ENCODE assay signal across 8 mouse cellular contexts in genomic region chr6:148443291-148443725, GRCm38 (mm10). TPM values are rescaled to one million over a fixed set of nuclear protein-coding genes. Genes with fewer than 3 reads are reported as not detected.
DNase-seq lines count a peak whose midpoint lies in the region; ATAC-seq and TF ChIP-seq lines count a peak whose summit lies in the region.

No protein-coding gene starts in this region.

- peaks cover 33% of the 10 kb centered on the region for H3K4me1 ChIP-seq in heart, embryonic 10.5 days
- peaks cover 5% of the 10 kb centered on the region; the same call in 1 of the 2 replicates for H3K4me1 ChIP-seq in midbrain, postnatal 0 days (ENCODE audit: insufficient read depth, low read length)

- peak overlapping the region; percentile 89 for H3K4me3 ChIP-seq in gastrocnemius, adult 2 months
- H3K4me3 ChIP-seq in heart, embryonic 10.5 days, result peak overlapping the region; percentile 85
- H3K4me3 ChIP-seq in midbrain, postnatal 0 days (ENCODE audit: low read depth, low read length), result peak overlapping the region; percentile 82

- peak overlapping the region; percentile 88 for H3K4me2 ChIP-seq in midbrain, postnatal 0 days (ENCODE audit: low read depth, low read length, poor library complexity, severe bottlenecking)

- no peaks in the 10 kb centered on the region for H3K9me3 ChIP-seq in heart, embryonic 10.5 days
- H3K9me3 ChIP-seq in midbrain, postnatal 0 days (ENCODE audit: low read length), result no peaks in the 10 kb centered on the region

- peak overlapping the region; percentile 88 for H3K27ac ChIP-seq in gastrocnemius, adult 2 months
- peak overlapping the region; percentile 83; the same call in 1 of the 2 replicates for H3K27ac ChIP-seq in heart, embryonic 10.5 days
- H3K27ac ChIP-seq in midbrain, postnatal 0 days (ENCODE audit: low read depth, low read length), result peak overlapping the region; percentile 63

- H3K9ac ChIP-seq in midbrain, postnatal 0 days (replicated peaks; ENCODE audit: low read length, poor library complexity, severe bottlenecking), result peak overlapping the region; percentile 81

- peaks cover 64% of the 10 kb centered on the region for H3K27me3 ChIP-seq in heart, embryonic 10.5 days (ENCODE audit: insufficient read depth, poor library complexity, severe bottlenecking)
- H3K27me3 ChIP-seq in midbrain, postnatal 0 days (ENCODE audit: insufficient read depth, low read length), result 0 out of 2 replicates have a peak, but pooled peaks cover 4% of the 10 kb centered on the region

- 0 out of 2 replicates have a peak, but pooled peaks cover 1% of the 10 kb centered on the region for H3K36me3 ChIP-seq in heart, embryonic 10.5 days
- no peaks in the 10 kb centered on the region for H3K36me3 ChIP-seq in midbrain, postnatal 0 days (ENCODE audit: insufficient read depth, low read length)

- no peak for TF ChIP-seq CTCF in gastrocnemius, adult 2 months (IDR thresholded peaks at IDR 0.05)
- no peak for TF ChIP-seq CTCF in midbrain, postnatal 0 days (IDR thresholded peaks at IDR 0.05)

- ATAC-seq in midbrain, postnatal 0 days (ENCODE audit: low FRiP score), result peak; percentile 6
- ATAC-seq in activated CD4-positive, CD25-positive, alpha-beta regulatory T cell, adult 4 months, result no peak

- intact Hi-C loops in gastrocnemius, adult 2 months (cut with DNase I), result loop anchor here (5.0 kb wide), 2 partner anchors 61 to 136 kb away; no protein-coding TSS in a partner anchor
- intact Hi-C loops in left cerebral cortex, postnatal 36 days (cut with DNase I), result loop anchor here (5.0 to 10.0 kb wide), 3 partner anchors 111 to 299 kb away; no protein-coding TSS in a partner anchor

- DNase-seq in gastrocnemius, adult 2 months, result peak; percentile 34
- DNase-seq in gastrocnemius, postnatal 25 days, result no peak
- DNase-seq in ZHBTc4 (ENCODE audit: low read depth, low spot score), result peak; percentile 58
- no peak for DNase-seq in heart, embryonic 10.5 days (ENCODE audit: low spot score)
- peak; percentile 34 to 37 for DNase-seq in left cerebral cortex, postnatal 36 days (ENCODE audit: low spot score in 2 of 2)
- DNase-seq in midbrain, postnatal 0 days (ENCODE audit: low spot score), result no peak
- no peak for DNase-seq in urinary bladder, postnatal 25 days (ENCODE audit: low spot score)

- WGBS in heart, embryonic 10.5 days, result 1% methylated on average over 15 of the region's 15 CpGs
- WGBS in midbrain, postnatal 0 days, result 3% methylated on average over 15 of the region's 15 CpGs

RNA-seq across cellular contexts. Expression of gene Tmtc1, which starts 0.9 kb away (rescaled TPM):
- total RNA-seq in gastrocnemius, adult 2 months (2021), result 10 to 100 TPM; 55.4 to 64.8 TPM
- 10 to 100 TPM; 64.0 to 64.8 TPM for total RNA-seq in gastrocnemius, postnatal 25 days (2021)
- polyA plus RNA-seq in heart, embryonic 10.5 days (2016; fragmentation: Nextera tagmentation; extraction: Ambion mirVana), result 1.1 and 1.4 TPM in 2 replicates
- 10 to 100 TPM; 53.3 to 57.4 TPM for total RNA-seq in left cerebral cortex, postnatal 36 days (2021)
- total RNA-seq in midbrain, postnatal 0 days (2014; rRNA removed), result 29.4 and 30.9 TPM in 2 replicates
- polyA plus RNA-seq in midbrain, postnatal 0 days (2015; fragmentation: Nextera tagmentation; extraction: Ambion mirVana), result 1.6 and 2.0 TPM in 2 replicates
- under 1 TPM in 1 of 2 experiments, not detected in 1; 0.08 TPM for polyA plus RNA-seq in activated CD4-positive, CD25-positive, alpha-beta regulatory T cell, adult 4 months (2017; shearing (Covaris generic))

Comparison
In these comparisons a context has a peak if more than half of its experiments do, and no peak if none do; other contexts are left out.
1. DNase-seq: peak in gastrocnemius, adult 2 months (single experiment), ZHBTc4 (single experiment) and left cerebral cortex, postnatal 36 days (2 of 2); none in gastrocnemius, postnatal 25 days (single experiment), heart, embryonic 10.5 days (single experiment), midbrain, postnatal 0 days (single experiment) and urinary bladder, postnatal 25 days (single experiment).
2. Peak in every context shown above with its lines, with median percentiles within 50 percentile points of each other: H3K27ac ChIP-seq and H3K4me3 ChIP-seq.